Mouse (Mus musculus) liver, embryonic 14.5 days (tissue): ENCODE results near the gene Dennd5a.

Experiments
- CTCF ChIP-seq: IDR thresholded peaks from 2 replicates; pipeline ENCODE4 v1.5.1; 2016; ENCODE audit warnings: antibody characterized with exemption, low read depth, control low read depth
- EP300 ChIP-seq: IDR thresholded peaks from 2 replicates; pipeline ENCODE4 v1.6.1; 2016; ENCODE audit warnings: antibody characterized with exemption, low read depth

DNA sequence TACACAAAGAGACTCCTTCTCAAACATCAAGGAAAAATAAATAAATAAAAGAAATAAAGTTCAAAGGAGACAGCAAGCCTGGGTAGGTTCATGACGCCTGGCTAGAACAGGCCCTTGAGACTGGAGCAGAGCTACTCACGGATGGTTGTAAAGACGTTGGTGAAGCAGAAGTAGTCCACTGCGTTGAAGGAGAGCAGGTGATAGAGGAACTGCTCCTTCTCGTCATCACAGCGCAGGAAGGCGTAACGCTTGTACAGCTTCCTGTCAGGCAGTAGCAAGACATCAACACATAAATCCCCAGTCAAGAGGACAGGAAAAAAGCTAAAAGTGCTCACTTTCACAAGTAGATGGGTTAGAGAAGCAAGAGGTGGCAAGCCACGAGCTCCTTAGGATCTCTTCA lies 59.3 kb downstream of the Dennd5a start:
- no peak for TF ChIP-seq CTCF
- TF ChIP-seq EP300, result no peak
